Mouse (Mus musculus) liver, adult 2 months (tissue): ENCODE measurements around the gene Fgf4.

Experiments used
- CTCF ChIP-seq: fragments of 200-500 bp; IDR thresholded peaks from 2 replicates; pipeline ENCODE4 v1.5.1; 2011; ENCODE audit warnings: low read depth, low read length, control low read depth
- POLR2A ChIP-seq: fragments of 200-500 bp; IDR thresholded peaks from 2 replicates; pipeline ENCODE4 v1.6.1; 2011; ENCODE audit warnings: low read length, control low read depth; ENCODE audit not compliant: insufficient read depth; ENCODE audit errors: extremely low read depth

DNA sequence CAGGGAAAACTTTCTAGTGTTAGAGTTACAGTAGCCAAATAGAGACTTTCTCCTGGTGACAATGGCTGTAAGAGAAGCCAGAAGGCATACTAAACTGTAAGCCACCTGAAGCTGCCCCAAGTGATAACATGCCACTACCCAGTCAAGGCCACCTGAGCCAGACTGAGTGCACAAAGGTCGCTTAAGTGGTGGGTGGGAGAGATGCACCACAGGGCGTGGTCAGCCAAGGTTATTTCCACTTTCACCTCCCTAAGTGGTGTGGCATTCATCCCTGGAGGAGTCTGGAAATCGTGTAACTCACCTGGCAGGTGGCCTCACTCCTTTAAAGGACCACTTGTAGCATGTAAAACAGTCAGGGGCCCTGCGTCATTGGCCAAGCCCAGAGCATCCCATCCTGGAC, 20.0 kb downstream of the Fgf4 start:
- no peak for TF ChIP-seq POLR2A
- TF ChIP-seq CTCF: no peak
